Comparison of ENCODE assay signal across 30 mouse cellular contexts in the genomic region with DNA sequence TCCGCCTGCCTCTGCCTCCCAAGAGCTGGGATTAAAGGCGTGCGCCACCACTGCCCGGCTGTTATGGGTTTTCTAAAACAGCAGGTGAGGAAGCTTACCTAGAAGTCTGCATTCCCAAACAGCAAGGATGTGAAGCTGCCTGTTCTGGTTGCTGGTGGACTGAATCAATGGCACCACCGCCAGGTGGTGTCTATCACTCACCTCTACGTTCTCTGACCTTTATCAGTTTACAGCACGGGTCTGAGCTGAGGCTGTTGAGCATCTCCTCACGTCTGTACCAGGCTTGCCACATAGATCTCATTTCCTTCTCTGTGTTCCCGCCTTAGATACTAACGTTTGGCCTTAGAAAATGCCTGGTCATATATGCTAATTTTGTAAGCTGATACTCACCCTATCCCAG. TPM values are rescaled to one million over a fixed set of nuclear protein-coding genes. Genes with fewer than 3 reads are reported as not detected.
DNase-seq lines count a peak whose midpoint lies in the region; ATAC-seq and TF ChIP-seq lines count a peak whose summit lies in the region.
"Had no signal": no experiment of that assay in that cellular context is flagged by ENCODE, and none has a peak within 500 bp of the region (broad histone marks: within the 10 kb centered on the region; RNA-seq: fewer than 3 reads in every experiment).

No protein-coding gene starts in this region.

- no peak overlapping the region for H3K4me2 ChIP-seq in intestine, postnatal 0 days (replicated peaks; ENCODE audit: low read depth)
- H3K4me2 ChIP-seq in intestine, embryonic 16.5 days (ENCODE audit: low read depth, low read length): no peak overlapping the region
- H3K4me2 ChIP-seq: embryonic facial prominence, embryonic 15.5 days; forebrain, embryonic 12.5 days; heart, embryonic 13.5 days; hindbrain, embryonic 14.5 days; limb, embryonic 12.5 days; liver, embryonic 12.5 days; lung, embryonic 14.5 days; midbrain, embryonic 12.5 days; neural tube, embryonic 13.5 days had no signal

- DNase-seq in 416B (ENCODE audit: low read depth): peak; percentile 49
- DNase-seq in ES-CJ7 (ENCODE audit: low read depth, low spot score): peak; percentile 64
- DNase-seq in embryo, embryonic 11 days: no peak
- no peak for DNase-seq in neural tube, embryonic 10.5 days (ENCODE audit: extremely low spot score, low spot score)
- no peak for DNase-seq in left cerebral cortex, postnatal 36 days (ENCODE audit: low spot score in 2 of 2)
- DNase-seq: adrenal gland, postnatal 25 days; cerebellum, adult 2 months; cerebellum, postnatal 14 days; gastrocnemius, postnatal 25 days; heart, adult 2 months; heart, postnatal 10 days; kidney, adult 18-20 months; kidney, postnatal 4 days; lung, embryonic 14.5 days had no signal

- H3K27me3 ChIP-seq in intestine, postnatal 0 days (replicated peaks; ENCODE audit: control insufficient read depth, insufficient read depth, low read length): no peaks in the 10 kb centered on the region
- H3K27me3 ChIP-seq in intestine, embryonic 16.5 days (replicated peaks; ENCODE audit: control insufficient read depth, insufficient read depth, low read length): no peaks in the 10 kb centered on the region
- H3K27me3 ChIP-seq: embryonic facial prominence, embryonic 15.5 days; heart, embryonic 13.5 days; limb, embryonic 12.5 days; liver, embryonic 12.5 days; midbrain, embryonic 12.5 days; neural tube, embryonic 13.5 days; Patski had no signal

- H3K4me1 ChIP-seq in intestine, postnatal 0 days (replicated peaks; ENCODE audit: control insufficient read depth, insufficient read depth, low read length): no peaks in the 10 kb centered on the region
- H3K4me1 ChIP-seq in intestine, embryonic 16.5 days (ENCODE audit: control insufficient read depth, insufficient read depth, low read length): no peaks in the 10 kb centered on the region
- H3K4me1 ChIP-seq: embryonic facial prominence, embryonic 10.5 days; embryonic facial prominence, embryonic 15.5 days; forebrain, embryonic 12.5 days; heart, embryonic 13.5 days; limb, embryonic 12.5 days; midbrain, embryonic 12.5 days; neural tube, embryonic 13.5 days had no signal

- 54% methylated on average over 10 of the region's 10 CpGs for WGBS in intestine, postnatal 0 days
- WGBS in intestine, embryonic 16.5 days: 57% methylated on average over 10 of the region's 10 CpGs

- ATAC-seq in intestine, postnatal 0 days: no peak
- no peak for ATAC-seq in intestine, embryonic 16.5 days
- ATAC-seq in granulocyte monocyte progenitor cell, adult 5-6 weeks (replicated peaks; ENCODE audit: poor library complexity, severe bottlenecking): peak; percentile 30; the same call in 1 of the 2 replicates
- ATAC-seq: liver, embryonic 12.5 days had no signal

- H3K9me3 ChIP-seq in intestine, postnatal 0 days (ENCODE audit: control insufficient read depth): no peaks in the 10 kb centered on the region
- no peaks in the 10 kb centered on the region for H3K9me3 ChIP-seq in intestine, embryonic 16.5 days (ENCODE audit: control insufficient read depth, low read length)
- H3K9me3 ChIP-seq: embryonic facial prominence, embryonic 10.5 days; embryonic facial prominence, embryonic 15.5 days; forebrain, embryonic 12.5 days; G1E; heart, embryonic 13.5 days; limb, embryonic 12.5 days; liver, embryonic 12.5 days; midbrain, embryonic 12.5 days; neural tube, embryonic 13.5 days had no signal

- H3K9ac ChIP-seq in intestine, postnatal 0 days (ENCODE audit: low read depth, low read length): no peak overlapping the region
- no peak overlapping the region for H3K9ac ChIP-seq in intestine, embryonic 16.5 days (ENCODE audit: low read depth, low read length)
- H3K9ac ChIP-seq: embryonic facial prominence, embryonic 15.5 days; forebrain, embryonic 12.5 days; heart, embryonic 13.5 days; hindbrain, embryonic 14.5 days; limb, embryonic 12.5 days; liver, embryonic 12.5 days; lung, embryonic 14.5 days; midbrain, embryonic 12.5 days; neural tube, embryonic 13.5 days had no signal

- no peak overlapping the region for H3K4me3 ChIP-seq in intestine, postnatal 0 days (ENCODE audit: low read depth, low read length)
- H3K4me3 ChIP-seq in intestine, embryonic 16.5 days (ENCODE audit: low read length): no peak overlapping the region
- H3K4me3 ChIP-seq: embryonic facial prominence, embryonic 10.5 days; embryonic facial prominence, embryonic 15.5 days; forebrain, embryonic 12.5 days; heart, adult 2 months; heart, embryonic 13.5 days; limb, embryonic 12.5 days; liver, embryonic 12.5 days; midbrain, embryonic 12.5 days; myocyte; neural tube, embryonic 13.5 days had no signal

- H3K36me3 ChIP-seq in intestine, postnatal 0 days (ENCODE audit: control insufficient read depth, insufficient read depth): peaks cover 11% of the 10 kb centered on the region
- H3K36me3 ChIP-seq in intestine, embryonic 16.5 days (ENCODE audit: control insufficient read depth, insufficient read depth, low read length): no peaks in the 10 kb centered on the region

- intact Hi-C loops in left cerebral cortex, postnatal 36 days (cut with DNase I): no loop called here

- H3K27ac ChIP-seq in intestine, postnatal 0 days (ENCODE audit: low read depth, low read length): no peak overlapping the region
- no peak overlapping the region for H3K27ac ChIP-seq in intestine, embryonic 16.5 days (ENCODE audit: low read length)
- H3K27ac ChIP-seq: embryonic facial prominence, embryonic 10.5 days; embryonic facial prominence, embryonic 15.5 days; forebrain, embryonic 12.5 days; heart, adult 2 months; heart, embryonic 13.5 days; hindbrain, embryonic 14.5 days; kidney, postnatal 0 days; limb, embryonic 12.5 days; liver, embryonic 12.5 days; midbrain, embryonic 12.5 days; neural tube, embryonic 13.5 days had no signal

- TF ChIP-seq CTCF in intestine, postnatal 0 days (IDR thresholded peaks at IDR 0.05; ENCODE audit: low read depth): peak; percentile 51

RNA-seq across cellular contexts. Expression of a gene that starts 20.3 kb away (rescaled TPM):
- polyA plus RNA-seq in intestine, postnatal 0 days (2015; fragmentation: Nextera tagmentation; extraction: Ambion mirVana): 36.5 and 38.1 TPM in 2 replicates
- polyA plus RNA-seq in intestine, embryonic 16.5 days (2015; fragmentation: Nextera tagmentation; extraction: Ambion mirVana): 55.3 and 61.0 TPM in 2 replicates
- total RNA-seq in granulocyte monocyte progenitor cell, adult 5-6 weeks (2014; fragmentation: Nextera tagmentation): 50.3 and 51.3 TPM in 2 replicates
- 51.9 and 63.0 TPM in 2 replicates for total RNA-seq in granulocyte monocyte progenitor cell, adult 5-6 weeks (2017)
- 10 to 100 TPM; 40.5 to 41.7 TPM for total RNA-seq in left cerebral cortex, postnatal 36 days (2021)

Comparison
In these comparisons a context has a peak if more than half of its experiments do, and no peak if none do; other contexts are left out.
1. DNase-seq: peak in 416B (single experiment) and ES-CJ7 (single experiment); none in embryo, embryonic 11 days (single experiment), neural tube, embryonic 10.5 days (single experiment) and left cerebral cortex, postnatal 36 days (0 of 2).